Mouse (Mus musculus): Measurements from ENCODE around the gene Arhgef10l. TPM values are rescaled to one million over a fixed set of nuclear protein-coding genes. Genes with fewer than 3 reads are reported as not detected.

Arhgef10l gene
- total and polyA plus RNA-seq, 3 experiments, result 10.2 to 26.0 TPM; not detected in 1

DNA sequence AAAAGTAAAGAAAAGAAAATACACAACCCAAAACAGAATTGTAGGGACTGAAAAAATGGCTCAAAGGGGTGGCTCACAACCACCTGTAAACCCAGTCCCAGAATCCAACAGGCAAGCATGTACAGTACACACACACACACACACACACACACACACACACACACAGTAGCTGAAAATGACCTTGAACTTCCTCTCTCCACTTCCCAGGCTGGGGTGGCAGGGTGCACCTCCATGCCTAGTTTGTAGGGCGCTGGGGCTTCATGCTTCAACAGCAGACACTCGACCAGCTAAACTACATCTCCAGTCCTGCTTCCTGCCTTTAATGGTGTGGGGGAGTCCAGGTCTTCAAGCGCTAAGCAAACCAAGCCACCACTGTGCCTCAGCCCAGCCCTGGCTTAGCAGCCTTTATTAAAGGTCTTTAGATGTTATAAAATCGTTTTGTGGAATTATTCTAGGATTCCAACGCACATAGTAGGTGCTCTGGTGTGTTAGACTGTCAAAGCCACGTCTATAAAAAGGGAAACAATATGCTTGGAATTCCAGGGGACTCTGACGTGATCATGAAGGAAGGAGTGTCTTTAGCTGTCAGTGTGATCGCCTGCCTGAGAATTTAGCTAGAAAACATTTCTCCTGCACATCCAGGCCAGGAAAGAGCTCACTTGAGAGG lies 15.1 kb upstream of the Arhgef10l start:
- no peaks in the 10 kb centered on the region for H3K79me2 ChIP-seq (ENCODE audit: control insufficient read depth, insufficient read depth, low read length, poor library complexity)
- H3K27ac ChIP-seq (ENCODE audit: control insufficient read depth, low read depth, low read length), result peak overlapping the region; percentile 22; the same call in 1 of the 2 replicates
- no peaks in the 10 kb centered on the region for H3K9me3 ChIP-seq (replicated peaks; ENCODE audit: insufficient read depth, low read length)
- peak; percentile 59 for DNase-seq (ENCODE audit: low read depth, low spot score)
- no peak overlapping the region for H3K4me3 ChIP-seq (ENCODE audit: control insufficient read depth in 1 of 2, insufficient read depth in 1 of 2, low read depth in 2 of 2, low read length in 2 of 2)
- H3K27me3 ChIP-seq (ENCODE audit: control insufficient read depth in 1 of 2, insufficient read depth in 2 of 2, low read length in 2 of 2), result no peaks in the 10 kb centered on the region
- no peak overlapping the region; the same call in 1 of the 2 replicates for H3K9ac ChIP-seq (ENCODE audit: control insufficient read depth, low read depth, low read length, poor library complexity, severe bottlenecking)
- H3K4me1 ChIP-seq (ENCODE audit: control insufficient read depth in 1 of 2, insufficient read depth in 2 of 2, low read length in 2 of 2), result peaks cover 5 to 21% of the 10 kb centered on the region in 2 experiments
- H3K36me3 ChIP-seq (ENCODE audit: control insufficient read depth in 1 of 2, insufficient read depth in 2 of 2, low read length in 2 of 2), result peaks cover 0 to 17% of the 10 kb centered on the region in 2 experiments; a peak in 2 of 4 replicates
- TF ChIP-seq CHD2 (IDR thresholded peaks at IDR 0.05; ENCODE audit: low read length) (no peak), RCOR1 (IDR thresholded peaks at IDR 0.05; ENCODE audit: low read depth, low read length) (no peak), USF2 (IDR thresholded peaks at IDR 0.05; ENCODE audit: borderline replicate concordance in 1 of 2, insufficient read depth in 1 of 2, low read depth in 1 of 2, low read length in 2 of 2) (no peak), GABPA (IDR thresholded peaks at IDR 0.05; ENCODE audit: low read depth, low read length) (no peak), POLR2AphosphoS2 (IDR thresholded peaks at IDR 0.05; ENCODE audit: low read length) (no peak), ETS1 (IDR thresholded peaks at IDR 0.05; ENCODE audit: low read depth, low read length) (no peak), ELF1 (IDR thresholded peaks at IDR 0.05; ENCODE audit: low read depth, low read length) (no peak), MAFK (IDR thresholded peaks at IDR 0.05; ENCODE audit: borderline replicate concordance, low read depth, low read length) (no peak), MEF2A (IDR thresholded peaks at IDR 0.05; ENCODE audit: extremely low read depth, insufficient replicate concordance, low read depth, low read length, poor library complexity, severe bottlenecking) (no peak), UBTF (IDR thresholded peaks at IDR 0.05; ENCODE audit: borderline replicate concordance, insufficient read depth, low read depth, low read length) (no peak), ZC3H11A (IDR thresholded peaks at IDR 0.05; ENCODE audit: low read depth, low read length) (no peak), ZNF384 (IDR thresholded peaks at IDR 0.05; ENCODE audit: low read depth, low read length) (no peak), USF1 (IDR thresholded peaks at IDR 0.05; ENCODE audit: low read depth, low read length) (no peak), MYC (IDR thresholded peaks at IDR 0.05; ENCODE audit: low read depth, low read length) (0 out of 2 replicates have a peak, but pooled peaks have one; percentile 36), ZKSCAN1 (IDR thresholded peaks at IDR 0.05; ENCODE audit: low read depth, low read length) (peak; percentile 57; the same call in 1 of the 2 replicates), MAX (IDR thresholded peaks at IDR 0.05; ENCODE audit: low read length) (no peak), SMC3 (IDR thresholded peaks at IDR 0.05; ENCODE audit: low read depth, low read length) (0 out of 2 replicates have a peak, but pooled peaks have one; percentile 6), TAL1 (IDR thresholded peaks at IDR 0.05; ENCODE audit: low read length) (no peak), EP300 (IDR thresholded peaks at IDR 0.05; ENCODE audit: low read depth in 1 of 2, low read length in 2 of 2) (0 out of 4 replicates have a peak, but pooled peaks have one; percentile 26 to 30), E2F4 (IDR thresholded peaks at IDR 0.05; ENCODE audit: borderline replicate concordance, low read depth, low read length) (no peak), BHLHE40 (IDR thresholded peaks at IDR 0.05; ENCODE audit: borderline replicate concordance, low read depth, low read length) (no peak), MYB (IDR thresholded peaks at IDR 0.05; ENCODE audit: low read depth, low read length) (no peak), NRF1 (IDR thresholded peaks at IDR 0.05; ENCODE audit: insufficient read depth, low read depth, low read length, poor library complexity, severe bottlenecking) (no peak), TCF12 (IDR thresholded peaks at IDR 0.05; ENCODE audit: low read depth, low read length) (0 out of 2 replicates have a peak, but pooled peaks have one; percentile 8), JUND (IDR thresholded peaks at IDR 0.05; ENCODE audit: low read depth, low read length) (no peak), GATA1 (IDR thresholded peaks at IDR 0.05; ENCODE audit: low read depth, low read length) (no peak), HCFC1 (IDR thresholded peaks at IDR 0.05; ENCODE audit: low read depth, low read length) (no peak), SIN3A (IDR thresholded peaks at IDR 0.05; ENCODE audit: low read length) (no peak), POLR2AphosphoS5 (IDR thresholded peaks at IDR 0.05; ENCODE audit: borderline replicate concordance, low read depth, low read length) (no peak), ZMIZ1 (IDR thresholded peaks at IDR 0.05; ENCODE audit: low read depth, low read length) (no peak), RAD21 (IDR thresholded peaks at IDR 0.05; ENCODE audit: low read depth, low read length) (no peak), KAT2A (conservative IDR thresholded peaks at IDR 0.05; ENCODE audit: low read depth, low read length) (no peak), TBP (IDR thresholded peaks at IDR 0.05; ENCODE audit: low read depth, low read length) (no peak), MXI1 (IDR thresholded peaks at IDR 0.05; ENCODE audit: low read depth, low read length) (peak; percentile 20; the same call in 1 of the 2 replicates), POLR2A (IDR thresholded peaks at IDR 0.05; ENCODE audit: control insufficient read depth in 1 of 2, insufficient read depth in 1 of 2, low read depth in 1 of 2, low read length in 2 of 2, poor library complexity in 1 of 2) (no peak), CHD1 (IDR thresholded peaks at IDR 0.05; ENCODE audit: low read depth, low read length) (no peak)
